Mouse (Mus musculus): ENCODE results near the gene Gcgr.
A peak's percentile ranks its signal among the peaks of the same experiment; 100 is the strongest.

Gene Gcgr

DNA sequence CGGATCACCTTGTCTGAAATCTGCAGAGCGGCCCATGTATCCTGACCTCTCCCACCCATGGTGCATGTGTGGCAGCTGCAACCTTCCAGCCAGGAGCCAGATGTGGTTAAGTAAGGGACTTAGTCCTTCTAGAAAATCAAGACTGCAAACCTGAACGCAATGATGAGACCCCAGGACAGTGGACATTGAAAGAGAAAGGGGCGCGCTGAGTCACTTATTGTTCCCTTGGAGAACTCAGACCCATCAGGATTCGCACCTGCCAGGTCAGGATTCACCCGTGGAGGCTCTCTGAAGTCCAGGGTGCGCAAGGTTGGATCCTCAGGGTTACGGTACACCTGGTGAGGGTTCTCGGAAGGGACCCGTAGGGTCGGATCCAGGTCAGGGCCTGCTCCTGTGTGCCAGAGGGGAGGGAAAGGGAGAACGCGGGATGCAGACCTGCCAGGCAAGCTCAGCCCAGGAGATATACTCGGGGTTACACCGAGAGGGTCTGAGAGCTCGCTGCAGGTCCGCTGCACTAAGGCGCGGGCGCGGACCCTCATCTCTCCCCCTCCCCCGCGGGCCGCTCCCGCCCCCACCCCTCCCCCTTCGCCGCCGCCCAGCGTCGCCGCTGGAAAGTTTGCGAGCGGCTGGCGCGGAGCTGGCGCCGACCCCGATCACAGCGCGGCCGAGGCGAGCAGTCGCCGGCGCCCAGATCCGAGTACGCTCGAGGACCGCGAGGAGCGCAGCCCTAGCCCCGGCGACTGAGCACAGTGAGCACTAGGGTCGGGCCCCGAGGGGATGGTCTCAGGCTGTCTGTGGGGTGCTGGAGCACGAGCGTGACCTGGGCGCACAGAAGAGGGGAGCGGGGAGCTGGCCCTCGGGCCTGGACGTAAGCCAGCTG, at the start of gene Gcgr:
Gene Gcgr (plus strand): TSS at position 615 of the 880 bp plus-strand sequence.
- no peak for DNase-seq

GRCm38 (mm10) chr11:120483448-120483934, 47.0 kb upstream of the Gcgr start:
- DNase-seq: no peak

DNA sequence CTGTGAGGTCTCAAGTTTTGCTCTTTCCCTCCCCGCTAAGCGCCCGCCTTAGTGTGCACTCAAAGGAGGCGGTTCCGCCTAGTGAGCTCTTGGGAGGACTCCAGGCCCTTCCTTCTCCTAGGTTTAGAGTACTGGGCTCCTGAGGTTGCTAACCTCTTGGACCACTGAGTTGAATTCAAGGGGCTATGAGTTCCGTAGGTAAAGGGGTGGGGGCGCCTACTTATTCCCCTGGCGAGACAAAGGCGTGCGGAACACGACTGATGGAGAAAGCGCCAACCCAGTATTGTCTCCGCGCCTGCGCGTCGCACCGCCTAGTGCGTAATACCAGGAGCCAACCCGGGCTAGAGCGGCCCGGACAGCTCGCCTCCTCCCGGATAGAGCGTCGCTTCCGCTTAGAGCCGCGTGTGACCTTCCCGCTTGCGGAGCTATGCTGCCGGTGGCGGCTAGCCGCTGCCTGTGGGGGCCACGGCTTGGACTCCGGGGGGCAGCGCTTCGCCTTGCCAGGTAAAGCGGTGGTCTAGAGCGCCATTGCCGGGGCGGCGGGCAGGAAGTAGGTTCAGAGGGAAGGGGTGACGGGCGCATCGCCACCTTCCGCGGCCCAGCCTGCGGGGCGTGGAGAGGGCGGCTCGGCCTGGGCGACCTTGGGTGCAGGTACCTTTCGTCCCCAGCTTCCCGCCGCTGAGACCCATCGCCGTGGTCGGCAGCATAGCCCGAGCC, 46.1 kb upstream of the Gcgr start, which contains the start of gene Mrpl12:
Gene Mrpl12 (plus strand): TSS at position 349 of the 717 bp plus-strand sequence.
- peak; percentile 88 to 89 for DNase-seq

DNA sequence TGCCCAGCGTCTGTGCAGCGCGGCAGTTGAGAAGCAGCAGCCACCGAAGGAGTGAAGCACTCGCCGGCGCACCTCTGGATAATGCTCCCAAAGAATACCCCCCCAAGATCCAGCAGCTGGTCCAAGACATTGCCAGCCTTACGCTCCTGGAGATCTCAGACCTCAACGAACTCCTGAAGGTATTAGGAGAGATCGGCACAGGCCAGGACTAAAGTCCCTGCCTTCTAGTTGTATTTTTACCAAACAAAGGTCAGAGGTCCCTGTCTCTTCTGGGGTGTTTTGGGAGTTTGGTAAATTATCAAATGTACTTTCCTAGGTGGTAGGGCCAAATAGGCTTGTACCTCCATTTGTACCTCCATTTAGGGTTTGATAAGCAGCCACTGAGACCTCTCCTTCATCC, 45.2 kb upstream of the Gcgr start:
- DNase-seq: peak; percentile 77 to 82

DNA sequence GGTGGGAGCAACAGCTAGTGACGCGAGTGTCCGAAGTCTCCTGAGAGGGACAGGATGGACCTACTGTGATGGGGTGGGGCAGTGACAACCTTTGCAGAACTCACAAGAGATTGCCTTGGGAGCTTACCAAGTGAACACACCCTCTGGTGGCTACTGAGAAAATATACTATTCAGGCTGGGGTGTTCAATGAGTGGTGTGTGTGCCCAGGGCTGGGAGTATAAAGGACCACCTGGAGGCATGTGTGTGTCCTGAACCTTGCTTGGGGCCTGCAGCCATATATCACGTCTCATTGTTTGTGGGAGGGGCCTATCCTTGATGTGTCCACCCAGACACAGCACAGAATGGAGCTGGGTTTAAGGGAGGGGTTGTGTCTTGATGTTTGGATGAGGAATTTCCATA, 42.0 kb upstream of the Gcgr start:
- no peak for DNase-seq

- DNase-seq: peak; percentile 89 to 96
Observed at GRCm38 (mm10) chr11:120489054-120489761, 41.3 kb upstream of the Gcgr start.

- DNase-seq: no peak
Observed at GRCm38 (mm10) chr11:120490291-120491046, 40.0 kb upstream of the Gcgr start.

- DNase-seq: peak; percentile 93 to 94
Observed at GRCm38 (mm10) chr11:120491317-120492023, 39.0 kb upstream of the Gcgr start, which contains the start of gene Slc25a10. Gene Slc25a10 (plus strand): TSS chr11:120491840.

GRCm38 (mm10) chr11:120492024-120492877, 38.2 kb upstream of the Gcgr start:
- peak; percentile 63 to 68 for DNase-seq

DNA sequence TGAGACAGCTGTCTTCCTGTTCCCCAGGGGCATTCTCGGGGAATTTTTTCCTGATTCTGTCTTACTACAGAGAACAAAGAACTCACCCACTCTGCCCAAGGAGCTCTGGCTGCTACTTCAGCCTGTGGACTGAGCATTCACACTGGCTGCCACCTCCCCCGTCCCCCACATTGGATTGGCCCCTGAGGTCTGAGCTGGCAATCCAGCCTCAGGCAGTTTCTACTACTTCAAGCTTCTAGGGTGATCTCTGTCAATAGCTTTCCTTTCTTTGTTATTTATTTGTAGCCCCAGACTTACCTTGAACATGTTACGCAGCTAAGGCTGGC, 37.7 kb upstream of the Gcgr start:
- no peak for DNase-seq

DNA sequence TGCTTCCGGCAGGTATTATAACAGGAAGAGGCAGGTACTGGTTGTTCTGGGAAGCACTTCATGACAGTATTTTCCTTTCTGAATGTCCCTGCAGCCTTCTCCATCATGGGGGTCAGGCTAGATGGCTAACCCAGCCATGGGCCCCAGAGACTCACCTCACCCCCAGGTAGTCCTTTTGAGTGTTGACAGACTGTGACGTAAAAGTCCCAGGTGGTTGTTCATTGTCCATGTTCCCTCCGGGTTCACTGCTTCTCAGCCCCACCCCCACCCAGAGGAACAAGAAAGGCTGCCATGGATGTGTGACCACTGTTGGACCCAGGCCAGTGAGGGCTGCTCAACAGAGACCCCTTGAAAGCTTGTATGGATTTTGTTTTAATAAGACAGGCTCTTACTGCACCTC, 37.1 kb upstream of the Gcgr start:
- DNase-seq: peak; percentile 41 to 46

DNA sequence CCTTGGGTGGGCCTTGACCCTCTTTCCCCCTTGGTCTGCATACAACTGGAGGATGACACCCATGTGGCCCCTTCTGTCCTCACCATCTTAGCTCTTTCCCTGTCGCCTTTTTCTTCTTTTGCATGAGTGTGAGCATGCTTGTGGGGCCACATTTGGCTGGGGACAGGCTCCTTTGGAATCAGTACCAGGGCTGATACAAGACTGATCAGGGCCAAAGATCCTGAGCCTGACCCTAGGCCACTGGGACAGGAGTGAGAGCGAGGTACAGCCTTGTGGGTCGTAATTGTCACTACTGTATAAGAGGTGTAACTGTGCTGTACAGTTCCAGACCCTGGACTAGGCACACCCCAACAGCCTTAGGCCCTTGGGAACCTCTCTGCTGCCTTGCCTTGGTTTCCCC, 36.6 kb upstream of the Gcgr start:
- no peak for DNase-seq

DNA sequence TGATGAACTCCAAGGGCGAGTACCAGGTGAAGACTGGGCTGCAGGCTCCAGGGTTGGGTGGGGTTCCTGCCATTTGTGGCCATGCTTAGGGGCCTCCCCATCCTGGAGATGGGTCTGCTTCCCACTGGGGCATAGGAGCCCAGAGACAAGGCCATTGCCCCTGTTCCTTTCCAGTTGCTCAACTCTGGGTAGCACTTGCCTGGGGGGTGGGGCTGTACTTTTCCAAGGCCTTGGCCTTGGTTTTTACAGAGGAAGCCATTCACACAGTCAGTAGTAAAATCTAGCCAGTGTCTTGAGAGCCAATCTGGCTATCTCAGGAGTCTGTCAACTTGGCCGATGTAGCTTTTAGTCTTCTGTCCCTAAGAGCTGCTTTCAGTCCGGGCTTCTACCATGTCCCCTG, 33.1 kb upstream of the Gcgr start:
- no peak for DNase-seq

DNA sequence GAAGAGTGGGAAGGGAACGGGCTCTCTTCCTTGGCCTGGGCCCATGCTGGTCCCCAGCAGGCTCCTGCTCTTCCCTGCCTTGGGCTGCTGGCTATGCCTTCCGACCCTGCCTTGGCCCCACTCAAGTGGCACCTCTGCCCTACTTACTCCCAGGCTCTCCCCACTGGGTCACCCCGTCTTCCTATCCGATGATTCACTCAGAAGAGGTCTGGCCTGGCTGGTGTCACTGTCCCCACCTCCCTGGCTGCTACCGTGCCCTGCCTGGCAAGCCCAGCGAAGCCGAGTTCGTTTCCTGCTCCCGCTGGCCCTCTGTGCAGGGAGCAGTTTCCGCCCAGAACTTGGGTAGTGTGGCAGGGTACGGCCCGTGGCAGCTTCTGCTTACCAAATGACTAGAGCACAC, 32.3 kb upstream of the Gcgr start:
- no peak for DNase-seq

DNA sequence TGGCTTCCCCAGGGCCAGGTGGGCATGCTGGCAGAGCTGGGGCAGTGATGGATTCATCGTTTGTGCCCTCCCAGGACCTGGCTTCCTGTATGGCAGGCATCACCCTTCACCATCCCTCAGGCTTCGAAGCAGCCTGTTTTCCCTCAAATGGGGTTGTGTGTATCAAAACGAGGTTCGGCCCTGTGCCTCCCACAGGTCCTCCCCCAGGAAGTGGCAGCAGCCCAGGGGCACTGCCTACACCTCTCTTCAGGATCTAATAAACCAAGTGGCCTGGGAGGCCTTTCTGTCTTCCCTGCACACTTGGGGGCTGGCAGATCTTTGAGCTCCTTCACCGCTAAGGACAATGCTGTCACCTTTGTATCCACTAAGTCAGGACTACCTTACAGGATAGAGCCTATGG, 31.6 kb upstream of the Gcgr start:
- no peak for DNase-seq

DNA sequence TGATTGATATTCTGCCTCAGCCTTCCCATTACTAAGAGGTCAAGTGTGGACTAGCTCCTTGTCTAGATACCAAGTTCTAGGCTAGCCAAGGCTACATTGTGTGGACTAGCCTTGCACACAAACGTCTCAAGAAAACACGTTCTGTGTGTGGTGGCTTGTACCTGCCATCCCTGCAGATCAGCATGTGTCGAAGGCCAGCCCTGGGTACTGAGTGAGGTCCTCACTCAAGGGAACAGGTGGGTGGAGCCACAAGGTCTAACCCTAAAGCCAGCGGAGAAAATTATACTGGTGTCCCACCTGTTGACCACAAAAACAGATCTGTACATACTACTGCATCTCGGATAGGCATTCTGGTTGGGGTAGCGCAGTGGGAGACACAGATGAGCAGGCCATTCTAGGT, 30.6 kb upstream of the Gcgr start:
- no peak for DNase-seq

DNA sequence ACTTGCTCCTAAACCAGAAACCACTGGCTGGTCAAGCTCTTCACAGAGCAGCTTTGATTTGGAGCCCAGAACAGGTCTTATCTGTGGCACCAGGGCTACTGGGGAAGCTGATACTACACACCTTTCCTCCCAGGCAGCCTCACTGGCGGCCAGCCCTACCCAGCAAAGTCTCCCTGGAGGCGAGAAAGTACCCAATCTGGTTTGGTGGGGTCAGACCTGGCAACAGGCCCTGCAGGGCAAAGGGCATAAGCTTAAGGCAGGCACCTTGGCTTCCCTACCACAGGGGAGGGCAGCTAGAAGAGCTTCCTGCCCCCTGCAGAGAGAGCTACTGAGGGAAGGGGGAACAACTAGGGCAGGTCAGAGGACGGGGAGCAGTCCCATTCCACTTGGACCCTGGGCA, 30.1 kb upstream of the Gcgr start:
- DNase-seq: peak; percentile 93 to 95

DNA sequence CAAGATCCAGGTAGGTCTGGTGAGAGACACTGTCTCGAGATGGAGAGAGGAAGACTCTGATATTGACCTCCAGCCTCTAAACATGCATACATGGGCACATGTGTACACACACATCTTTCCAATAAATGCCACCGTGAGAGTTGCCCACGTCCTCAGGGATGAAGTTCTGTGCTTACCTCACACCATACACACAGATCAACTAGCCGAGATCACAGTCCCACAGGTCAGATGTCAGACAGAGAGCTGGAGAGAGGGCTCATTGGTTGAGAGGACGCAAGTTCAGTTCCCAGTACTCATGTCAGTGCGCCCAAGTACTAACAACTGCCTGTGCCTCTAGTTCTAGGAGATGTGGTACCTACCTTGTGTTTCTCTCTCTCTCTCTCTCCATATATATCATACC, 29.5 kb upstream of the Gcgr start:
- no peak for DNase-seq

- no peak for DNase-seq
Observed at GRCm38 (mm10) chr11:120501701-120502100, 28.8 kb upstream of the Gcgr start.

GRCm38 (mm10) chr11:120505661-120506060, 24.8 kb upstream of the Gcgr start:
- DNase-seq: no peak

DNA sequence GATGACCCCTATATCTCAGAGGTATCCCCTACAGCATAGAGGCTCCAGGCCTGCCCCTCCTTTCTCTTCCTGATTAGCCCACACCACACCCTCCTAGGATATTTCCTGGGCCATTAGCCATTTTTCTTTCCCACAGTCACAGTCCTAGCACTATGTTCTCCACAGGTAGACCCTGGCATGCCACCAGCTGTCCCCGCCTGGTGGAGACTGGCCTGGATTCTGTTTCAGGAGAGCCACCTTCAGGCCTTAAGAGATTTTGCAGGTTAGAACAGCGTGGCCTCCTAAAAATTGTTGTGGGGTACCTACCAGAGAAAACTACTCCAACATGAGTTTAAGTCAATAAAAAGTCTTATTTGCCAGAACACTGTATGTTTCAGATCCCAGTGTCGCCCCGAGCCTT, 23.6 kb upstream of the Gcgr start:
- peak in 1 of 2 experiments; percentile 60 for DNase-seq
